Mouse (Mus musculus) spleen, postnatal 0 days (tissue): ENCODE results near the gene Nlrc4. TPM values are rescaled to one million over a fixed set of nuclear protein-coding genes. Genes with fewer than 3 reads are reported as not detected.

Experiments used
- polyA plus RNA-seq: library from polyadenylated mRNA; unstranded; fragments of >200 nt; fragmentation: Nextera tagmentation; extraction: Ambion mirVana; gene quantifications from 2 replicates; pipeline ENCODE4 v1.2.1, GENCODE M21; 2015

Nlrc4 gene
- 0.78 and 0.93 TPM in 2 replicates for polyA plus RNA-seq

DNA sequence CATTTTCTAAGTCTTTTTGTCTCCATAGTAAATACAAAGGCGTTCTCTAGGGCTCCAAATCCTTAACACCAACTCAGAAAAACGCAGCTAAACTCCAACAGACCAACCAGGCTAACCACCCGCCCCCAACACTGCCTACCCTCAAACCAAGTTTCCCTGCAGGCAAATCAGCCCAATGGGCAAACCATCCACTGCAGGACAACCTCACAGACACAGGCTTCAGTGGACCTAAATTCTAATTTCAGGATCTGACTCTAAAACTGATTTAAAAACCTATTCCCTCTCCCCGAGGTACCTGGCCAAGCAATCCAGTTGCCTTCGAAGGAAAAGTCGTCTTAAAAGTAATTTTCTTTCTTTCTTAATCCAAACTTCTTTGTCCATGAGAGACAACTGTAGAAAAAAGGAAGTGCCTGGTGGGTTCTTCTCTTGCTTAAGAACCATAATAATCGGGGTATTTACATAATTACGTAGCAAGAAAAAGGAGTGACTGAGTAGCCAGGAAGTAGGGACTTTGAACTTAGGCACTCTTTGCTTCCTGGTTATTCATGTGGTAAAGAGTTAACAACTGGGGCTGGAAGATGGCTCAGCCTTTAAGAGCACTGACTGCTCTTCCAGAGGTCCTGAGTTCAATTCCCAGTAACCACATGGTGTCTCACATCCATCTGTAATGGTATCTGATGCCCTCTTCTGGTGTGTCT, at the start of gene Nlrc4:
TSS of gene Nlrc4 (minus strand) at position 432 of the 698 bp plus-strand sequence.

GRCm38 (mm10) chr17:74489024-74489900, 30.3 kb upstream of the Nlrc4 start, which contains the start of gene Yipf4:
TSS of gene Yipf4 (plus strand) at chr17:74489493.

DNA sequence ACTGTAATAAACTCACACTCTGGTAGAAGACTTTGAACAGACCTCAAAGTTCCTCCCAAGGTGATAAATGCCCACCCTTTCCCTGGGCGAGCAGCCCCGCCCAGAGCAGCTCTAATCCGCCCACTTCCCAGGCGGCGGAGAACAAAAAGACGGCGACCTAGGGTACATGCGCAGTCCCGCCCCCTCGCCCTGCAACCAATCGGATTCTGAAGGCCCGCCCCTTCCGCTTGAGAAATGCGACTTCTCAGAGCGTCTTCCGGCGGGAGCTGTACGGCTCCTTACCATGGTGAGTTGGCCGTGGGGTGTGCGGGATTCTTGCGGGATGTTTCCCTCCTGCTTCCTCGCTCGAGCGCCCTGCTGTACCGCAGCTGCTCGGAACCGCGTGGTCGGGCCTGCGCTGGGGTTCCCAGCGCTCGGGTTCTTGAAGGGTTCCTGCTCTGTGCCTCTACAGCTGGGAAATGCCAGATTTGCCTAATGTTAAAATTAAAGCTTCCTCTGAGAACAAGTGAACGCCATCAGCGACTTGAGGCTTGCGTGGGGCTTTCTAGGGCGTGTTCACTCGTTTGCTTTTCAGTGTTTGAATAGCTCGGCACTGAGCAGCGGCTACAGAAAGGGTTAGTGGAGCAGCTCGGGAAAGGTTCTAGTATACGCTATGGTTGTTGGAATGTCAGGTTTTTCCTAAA, 63.4 kb downstream of the Nlrc4 start, which contains the start of gene Slc30a6:
TSS of gene Slc30a6 (plus strand) at position 226 of the 683 bp plus-strand sequence.

Other genes with a start within 250 kb of the Nlrc4 start
- 139 and 151 TPM in 2 replicates for gene Memo1, start 163.6 kb downstream of the Nlrc4 start, polyA plus RNA-seq
- gene Dpy30, start 135.2 kb downstream of the Nlrc4 start, polyA plus RNA-seq = 192 and 217 TPM in 2 replicates
- 8.4 and 8.6 TPM in 2 replicates for gene Spast, start 120.2 kb downstream of the Nlrc4 start, polyA plus RNA-seq
- 17.2 and 18.8 TPM in 2 replicates for gene Slc30a6, start 63.5 kb downstream of the Nlrc4 start, polyA plus RNA-seq
- 77.5 and 81.0 TPM in 2 replicates for gene Yipf4, start 30.4 kb upstream of the Nlrc4 start, polyA plus RNA-seq
- gene Birc6, start 69.2 kb upstream of the Nlrc4 start, polyA plus RNA-seq = 70.1 and 72.1 TPM in 2 replicates